Mouse (Mus musculus): ENCODE data around the gene Sbk1. TPM values are rescaled to one million over a fixed set of nuclear protein-coding genes. Genes with fewer than 3 reads are reported as not detected.

The Sbk1 gene
- 10 to 100 TPM; 94.8 to 95.4 TPM for total RNA-seq (2021)
- long read RNA-seq, experiment 1, full-length matches to known transcripts = 146 of 188 reads
- long read RNA-seq, experiment 1, partial matches to known transcripts = 36 of 188 reads
- long read RNA-seq, experiment 1, other reads (novel, unspliced or antisense) = 6 of 188 reads
- long read RNA-seq, experiment 2, full-length matches to known transcripts = 146 of 165 reads
- long read RNA-seq, experiment 2, partial matches to known transcripts = 14 of 165 reads
- long read RNA-seq, experiment 2, other reads (novel, unspliced or antisense) = 5 of 165 reads

DNA sequence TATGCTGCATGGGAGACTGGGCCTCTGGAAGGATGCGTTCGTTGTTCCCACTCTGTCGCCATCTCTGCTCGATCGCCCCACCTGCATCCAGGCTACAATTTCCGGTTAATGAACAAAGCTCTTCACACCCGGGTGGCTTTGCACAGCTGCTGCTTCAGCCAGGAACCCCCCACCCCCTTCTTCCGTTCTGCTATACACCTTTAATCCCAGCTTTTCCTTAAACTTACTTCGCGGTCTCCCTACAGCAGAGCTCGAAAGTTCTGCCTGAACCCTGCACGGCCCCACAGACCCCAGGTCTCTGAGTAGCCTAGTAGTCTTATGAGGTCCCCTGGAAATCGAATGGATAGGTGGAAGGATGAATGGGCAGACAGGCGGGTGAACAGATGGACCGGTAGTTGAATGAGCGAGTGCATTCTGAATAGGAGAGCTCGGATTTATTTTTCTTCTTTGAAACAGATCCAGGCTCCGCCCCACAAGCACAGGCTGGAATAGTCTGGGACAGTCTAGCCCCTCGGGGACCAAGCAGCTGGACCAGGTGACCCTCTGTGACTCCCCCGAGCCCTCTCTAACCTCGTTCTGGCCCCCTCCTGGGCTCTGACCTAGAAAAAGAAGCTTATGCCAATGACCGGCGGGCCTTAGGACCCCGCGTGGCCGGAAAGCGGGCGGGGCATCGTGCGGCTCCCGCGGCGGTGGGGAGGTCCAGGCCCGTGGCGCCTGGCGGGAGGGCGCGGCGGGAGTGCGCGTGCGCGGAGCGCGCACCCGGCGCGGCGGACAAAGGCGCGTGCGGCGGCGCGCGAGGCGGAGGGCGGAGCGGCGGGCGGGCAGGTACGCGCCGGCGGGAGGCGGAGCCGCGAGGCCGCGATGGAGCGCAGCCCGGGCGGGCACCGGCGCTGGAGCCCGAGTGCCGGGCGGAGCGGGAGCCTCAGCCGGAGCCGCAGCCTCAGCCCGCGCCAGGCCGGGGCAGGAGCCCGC, at the start of gene Sbk1:
TSS of gene Sbk1 (plus strand) at position 908 of the 972 bp plus-strand sequence.
- intact Hi-C loops (cut with DNase I) = no loop called here
- peak; percentile 86 to 91 for DNase-seq (ENCODE audit: low spot score in 2 of 2)

- intact Hi-C loops (cut with DNase I) = no loop called here
- no peak for DNase-seq (ENCODE audit: low spot score in 2 of 2)
These were observed 49.7 kb upstream of the Sbk1 start for GRCm38 (mm10) chr7:126222753-126223152.

DNA sequence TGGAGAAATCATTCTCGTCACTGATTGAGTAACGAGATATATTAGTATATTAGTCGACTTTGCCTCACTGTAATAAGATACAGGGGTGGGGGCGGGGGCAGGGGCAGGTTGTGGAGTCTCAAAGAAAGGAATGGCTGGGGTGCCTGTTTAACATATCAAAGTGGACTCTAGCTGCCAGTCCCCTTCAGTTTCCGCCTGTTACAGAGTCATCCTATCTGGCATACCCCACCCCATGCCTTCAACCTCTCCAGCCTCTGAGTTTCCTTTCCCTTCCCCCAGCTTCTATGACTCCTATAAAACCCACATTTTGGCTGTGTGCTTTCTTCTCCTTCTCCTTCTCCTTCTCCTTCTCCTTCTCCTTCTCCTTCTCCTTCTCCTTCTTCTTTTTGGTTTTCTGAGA, 46.3 kb upstream of the Sbk1 start:
- intact Hi-C loops (cut with DNase I) = no loop called here

GRCm38 (mm10) chr7:126230357-126231148, 41.9 kb upstream of the Sbk1 start:
- intact Hi-C loops (cut with DNase I) = no loop called here
- DNase-seq (ENCODE audit: low spot score in 2 of 2) = no peak

More for the DNA sequence above, 46.3 kb upstream of the Sbk1 start:
- no peak for DNase-seq (ENCODE audit: low spot score in 2 of 2)

- DNase-seq (ENCODE audit: low spot score in 2 of 2) = no peak
- intact Hi-C loops (cut with DNase I) = no loop called here
These were observed 39.9 kb upstream of the Sbk1 start for GRCm38 (mm10) chr7:126232345-126233071.

- DNase-seq (ENCODE audit: low spot score in 2 of 2) = no peak
- intact Hi-C loops (cut with DNase I) = no loop called here
These were observed 37.8 kb upstream of the Sbk1 start for GRCm38 (mm10) chr7:126234611-126235010.

- intact Hi-C loops (cut with DNase I) = no loop called here
- DNase-seq (ENCODE audit: low spot score in 2 of 2) = peak; percentile 52 to 60
These were observed 36.2 kb upstream of the Sbk1 start for GRCm38 (mm10) chr7:126236083-126236793.

DNA sequence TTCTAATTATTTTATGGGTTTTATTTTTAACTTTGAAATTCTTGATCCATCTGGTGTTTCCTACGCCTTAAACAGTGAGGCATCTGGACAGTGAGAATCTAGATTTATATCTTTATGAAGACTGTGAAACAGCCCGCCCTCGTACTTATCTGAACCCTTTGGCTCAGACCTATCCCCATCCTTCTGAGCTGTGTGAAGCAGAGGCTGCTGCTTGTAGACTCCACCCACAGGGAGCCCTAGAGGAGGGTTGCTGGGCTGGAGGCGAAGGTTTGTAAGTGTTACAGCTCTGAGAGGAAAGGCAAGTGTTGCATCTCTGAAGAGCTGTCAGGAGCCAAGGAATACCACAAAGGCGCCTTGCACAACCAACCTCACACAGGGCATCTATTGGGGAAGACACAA, 35.6 kb upstream of the Sbk1 start:
- intact Hi-C loops (cut with DNase I) = no loop called here
- DNase-seq (ENCODE audit: low spot score in 2 of 2) = peak; percentile 44 to 53

DNA sequence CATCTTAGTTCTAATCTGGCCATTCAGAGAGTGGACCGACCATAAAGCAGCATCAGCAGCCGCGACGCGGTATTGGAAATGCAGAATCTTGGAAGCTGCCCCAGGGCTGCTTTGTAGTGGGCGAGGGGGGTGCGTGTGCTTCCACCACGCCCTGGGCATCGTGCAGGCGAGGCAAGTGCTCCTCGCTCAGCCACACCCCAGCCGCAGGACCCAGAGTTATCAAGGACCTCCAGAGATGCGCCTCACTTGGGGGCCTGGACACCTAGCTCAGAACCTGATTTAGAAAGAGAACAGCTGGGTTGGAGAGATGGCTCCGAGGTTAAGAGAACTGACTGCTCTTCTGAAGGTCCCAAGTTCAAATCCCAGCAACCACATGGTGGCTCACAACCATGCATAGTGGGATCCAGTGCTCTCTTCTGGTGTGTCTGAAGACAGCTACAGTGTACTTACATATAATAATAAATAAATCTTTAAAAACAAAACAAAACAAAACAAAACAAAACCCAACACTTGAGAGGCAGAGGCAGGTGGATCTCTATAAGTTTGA, 31.5 kb upstream of the Sbk1 start:
- DNase-seq (ENCODE audit: low spot score in 2 of 2) = no peak
- intact Hi-C loops (cut with DNase I) = no loop called here

- intact Hi-C loops (cut with DNase I) = no loop called here
- no peak for DNase-seq (ENCODE audit: low spot score in 2 of 2)
These were observed 28.2 kb upstream of the Sbk1 start for GRCm38 (mm10) chr7:126244168-126244750.

- intact Hi-C loops (cut with DNase I) = no loop called here
- peak in 1 of 2 experiments; percentile 29 for DNase-seq (ENCODE audit: low spot score in 2 of 2)
These were observed 24.3 kb upstream of the Sbk1 start for GRCm38 (mm10) chr7:126248088-126248487.

- no peak for DNase-seq (ENCODE audit: low spot score in 2 of 2)
- intact Hi-C loops (cut with DNase I) = no loop called here
These were observed 23.7 kb upstream of the Sbk1 start for GRCm38 (mm10) chr7:126248641-126249141.

- intact Hi-C loops (cut with DNase I) = no loop called here
These were observed 23.3 kb upstream of the Sbk1 start for GRCm38 (mm10) chr7:126249146-126249545.

DNA sequence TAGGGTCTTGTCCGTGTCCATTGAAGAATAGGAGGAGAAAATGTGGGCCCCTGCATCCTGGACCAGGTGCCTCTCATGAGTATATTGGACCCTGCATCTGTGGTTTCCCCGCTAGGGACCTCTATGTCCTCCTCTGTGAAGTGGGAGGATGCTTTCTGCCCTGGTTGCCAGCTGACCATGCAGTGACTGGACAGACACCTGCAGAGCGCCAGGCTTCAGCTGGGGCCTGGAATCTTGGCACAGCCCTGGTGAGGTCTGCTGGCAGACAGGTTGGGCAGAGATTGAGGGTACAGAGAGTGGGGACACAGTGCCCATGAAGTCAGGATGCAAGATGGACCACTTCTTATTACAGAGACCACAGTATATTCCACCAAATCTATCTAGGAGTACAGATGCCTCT, 22.4 kb upstream of the Sbk1 start:
- intact Hi-C loops (cut with DNase I) = no loop called here
- DNase-seq (ENCODE audit: low spot score in 2 of 2) = no peak

More at GRCm38 (mm10) chr7:126249146-126249545, 23.3 kb upstream of the Sbk1 start:
- no peak for DNase-seq (ENCODE audit: low spot score in 2 of 2)

DNA sequence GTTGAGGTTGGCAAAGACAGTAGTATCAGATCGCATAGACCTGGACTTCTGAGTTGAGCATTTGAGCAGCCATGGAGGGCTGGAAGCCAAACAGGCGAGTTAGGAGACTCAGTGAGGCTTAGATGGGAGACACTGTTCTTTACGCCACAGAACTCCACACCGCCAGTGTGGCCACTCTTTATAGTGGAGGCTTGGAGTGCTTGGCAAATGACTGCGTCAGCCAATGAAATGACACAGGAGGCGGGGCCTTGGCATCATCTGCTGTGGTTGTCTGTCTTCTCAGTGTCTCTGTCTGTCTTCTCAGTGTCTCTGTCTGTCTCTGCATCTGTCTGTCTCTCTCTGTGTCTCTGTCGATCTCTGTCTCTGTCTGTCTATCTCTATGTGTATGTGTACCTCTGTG, 21.9 kb upstream of the Sbk1 start:
- intact Hi-C loops (cut with DNase I) = no loop called here
- DNase-seq (ENCODE audit: low spot score in 2 of 2) = no peak

DNA sequence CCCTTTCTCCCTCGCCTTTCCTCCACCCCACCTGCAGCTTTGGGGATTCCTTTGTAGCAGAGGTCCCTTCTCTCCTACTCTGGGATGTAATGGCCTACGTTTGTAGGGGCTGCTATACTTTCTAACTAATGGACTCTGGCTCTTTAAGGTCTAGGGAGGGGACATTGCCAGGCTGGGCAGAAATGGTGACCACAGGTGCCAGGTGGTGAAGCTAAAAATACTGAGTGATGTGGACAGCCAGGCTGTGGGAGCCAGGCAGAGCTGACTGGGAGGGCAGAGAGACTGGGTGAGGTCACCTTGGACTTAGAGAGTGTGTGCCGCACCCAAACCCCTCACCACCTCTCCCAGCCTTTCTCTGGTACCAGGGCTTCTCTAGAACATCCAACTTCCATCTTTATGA, 20.7 kb upstream of the Sbk1 start:
- intact Hi-C loops (cut with DNase I) = no loop called here
- DNase-seq (ENCODE audit: low spot score in 2 of 2) = no peak

DNA sequence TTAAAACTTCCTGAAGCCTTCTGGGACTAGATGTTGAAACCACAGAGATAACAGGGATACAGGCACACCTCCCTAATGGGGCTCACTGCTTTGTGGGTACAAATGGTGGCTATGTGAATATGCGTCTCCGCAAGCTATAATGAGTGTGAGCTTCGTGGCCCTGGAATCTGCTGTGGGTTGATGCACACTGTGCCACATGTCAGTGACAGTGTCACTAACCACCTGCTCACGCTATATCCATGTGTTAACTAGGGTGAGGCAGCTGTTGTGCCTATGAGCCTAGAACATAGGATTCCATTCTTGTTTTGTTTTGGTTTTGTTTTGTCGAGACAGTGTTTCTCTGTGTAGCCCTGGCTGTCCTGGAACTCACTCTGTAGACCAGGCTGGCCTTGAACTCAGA, 20.2 kb upstream of the Sbk1 start:
- intact Hi-C loops (cut with DNase I) = no loop called here

More for the DNA sequence above, 20.2 kb upstream of the Sbk1 start:
- no peak for DNase-seq (ENCODE audit: low spot score in 2 of 2)
